Mouse (Mus musculus) hindbrain, embryonic 15.5 days (tissue): Measurements from ENCODE around the gene Frmpd1. TPM values are rescaled to one million over a fixed set of nuclear protein-coding genes. Genes with fewer than 3 reads are reported as not detected.

Source experiments
- ATAC-seq: fragments of 200-750 bp; cut with Nextera tagmentation; 2 replicates; pipeline ENCODE4 v1.8.0; 2017; ENCODE audit warnings: low read depth, moderate number of reproducible peaks, moderate TSS enrichment; ENCODE audit not compliant: low FRiP score
- H3K27ac ChIP-seq: fragments of 300-500 bp; sonication (generic); replicated peaks from 2 replicates; pipeline ENCODE4 v1.5.1; 2015; ENCODE audit warnings: mild to moderate bottlenecking, inconsistent platforms
- H3K27me3 ChIP-seq: fragments of 300-500 bp; sonication (generic); 2 replicates; pipeline ENCODE4 v1.6.1; 2015; ENCODE audit warnings: control low read depth, inconsistent platforms
- H3K36me3 ChIP-seq: fragments of 300-500 bp; sonication (generic); 2 replicates; pipeline ENCODE4 v1.6.1; 2015; ENCODE audit warnings: control low read depth, inconsistent platforms
- H3K4me1 ChIP-seq: fragments of 300-500 bp; sonication (generic); replicated peaks from 2 replicates; pipeline ENCODE4 v1.6.1; 2015; ENCODE audit warnings: control low read depth, inconsistent platforms
- H3K4me2 ChIP-seq: fragments of 300-500 bp; sonication (generic); 2 replicates; pipeline ENCODE4 v1.6.1; 2015; ENCODE audit warnings: moderate library complexity, mild to moderate bottlenecking, inconsistent platforms
- H3K4me3 ChIP-seq: fragments of 300-500 bp; sonication (generic); 2 replicates; pipeline ENCODE4 v1.5.1; 2015; ENCODE audit warnings: mild to moderate bottlenecking, inconsistent platforms
- H3K9ac ChIP-seq: fragments of 300-500 bp; sonication (generic); 2 replicates; pipeline ENCODE4 v1.6.1; 2015; ENCODE audit warnings: inconsistent platforms
- H3K9me3 ChIP-seq: fragments of 300-500 bp; sonication (generic); 2 replicates; pipeline ENCODE4 v1.6.1; 2016; ENCODE audit warnings: control low read depth, inconsistent platforms
- WGBS: fragments of 180-500 bp; shearing (Covaris S2); methylation state at CpG from one replicate; pipeline ENCODE4 v1.1.7; 2015; 5-methylcytosine and 5-hydroxymethylcytosine counted together
- polyA plus RNA-seq: library from polyadenylated mRNA; unstranded; fragments of >200 nt; fragmentation: Nextera tagmentation; extraction: Ambion mirVana; gene quantifications from 2 replicates; pipeline ENCODE4 v1.2.1, GENCODE M21; 2015

The Frmpd1 gene
- polyA plus RNA-seq, 1 experiment from 2014 or later = 2.9 TPM

DNA sequence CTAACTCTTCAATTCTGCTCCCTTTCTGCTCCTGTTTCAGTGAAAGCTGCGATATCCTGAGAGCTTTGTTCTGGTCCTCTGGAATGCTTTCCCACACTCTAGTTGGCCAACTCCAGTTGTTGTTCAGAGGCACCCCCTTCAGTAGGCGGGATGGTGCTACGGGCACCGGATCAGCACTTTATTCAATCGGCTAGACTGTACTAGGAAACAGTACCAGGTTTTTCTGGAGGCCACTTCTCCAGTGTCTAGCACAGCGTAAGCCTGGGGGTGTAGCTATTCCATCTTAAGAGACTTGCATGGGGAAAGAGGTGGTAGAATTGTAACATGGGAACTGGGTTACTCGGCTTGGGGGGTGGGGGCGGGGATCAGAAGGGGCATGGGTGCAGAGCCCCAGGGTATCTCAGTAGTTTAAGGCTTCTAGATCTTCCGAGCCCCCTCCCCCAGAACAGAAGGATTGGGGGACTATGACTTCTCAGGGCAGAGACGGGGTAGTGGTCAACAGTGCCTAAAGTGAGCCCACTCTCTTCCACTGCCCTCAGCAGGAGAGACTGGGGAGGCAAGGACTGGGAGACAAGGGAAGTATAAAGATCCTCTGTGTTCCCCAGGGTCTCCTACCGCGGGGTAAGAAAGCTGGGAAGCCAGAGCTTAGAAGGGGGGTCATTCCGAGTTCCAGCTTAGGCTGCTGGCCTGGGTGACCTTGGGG lies 706 bp upstream of the Frmpd1 start:
- ATAC-seq = peak; percentile 44; the same call in 1 of the 2 replicates
- Histone ChIP-seq H3K4me3 (peak overlapping the region; percentile 68), H3K9ac (peak overlapping the region; percentile 50), H3K27ac (no peak overlapping the region), H3K4me2 (peak overlapping the region; percentile 97), H3K9me3 (no peaks in the 10 kb centered on the region), H3K27me3 (peaks cover 10% of the 10 kb centered on the region; the same call in 1 of the 2 replicates), H3K36me3 (no peaks in the 10 kb centered on the region), H3K4me1 (peaks cover 13% of the 10 kb centered on the region)
- 25% methylated on average over 13 of the region's 13 CpGs for WGBS

- H3K4me3 ChIP-seq = peak overlapping the region; percentile 68
- ATAC-seq = no peak; the same call in none of the 2 replicates
- H3K4me1 ChIP-seq = peaks cover 13% of the 10 kb centered on the region
- no peak overlapping the region for H3K27ac ChIP-seq
- H3K4me2 ChIP-seq = peak overlapping the region; percentile 97
- H3K36me3 ChIP-seq = no peaks in the 10 kb centered on the region
- H3K9me3 ChIP-seq = no peaks in the 10 kb centered on the region
- H3K27me3 ChIP-seq = peaks cover 10% of the 10 kb centered on the region; the same call in 1 of the 2 replicates
- WGBS = 2% methylated on average over 10 of the region's 10 CpGs
- peak overlapping the region; percentile 50; the same call in 1 of the 2 replicates for H3K9ac ChIP-seq
These were observed 625 bp downstream of the Frmpd1 start for GRCm38 (mm10) chr4:45185331-45185669.

- no peak overlapping the region for H3K4me2 ChIP-seq
- WGBS = 69% methylated on average over 3 of the region's 3 CpGs
- no peak overlapping the region for H3K9ac ChIP-seq
- H3K27me3 ChIP-seq = no peaks in the 10 kb centered on the region
- H3K4me3 ChIP-seq = no peak overlapping the region
- no peaks in the 10 kb centered on the region for H3K36me3 ChIP-seq
- H3K9me3 ChIP-seq = no peaks in the 10 kb centered on the region
- H3K4me1 ChIP-seq = no peaks in the 10 kb centered on the region
- no peak for ATAC-seq
- H3K27ac ChIP-seq = no peak overlapping the region
These were observed 13.6 kb downstream of the Frmpd1 start for GRCm38 (mm10) chr4:45198296-45198695.

DNA sequence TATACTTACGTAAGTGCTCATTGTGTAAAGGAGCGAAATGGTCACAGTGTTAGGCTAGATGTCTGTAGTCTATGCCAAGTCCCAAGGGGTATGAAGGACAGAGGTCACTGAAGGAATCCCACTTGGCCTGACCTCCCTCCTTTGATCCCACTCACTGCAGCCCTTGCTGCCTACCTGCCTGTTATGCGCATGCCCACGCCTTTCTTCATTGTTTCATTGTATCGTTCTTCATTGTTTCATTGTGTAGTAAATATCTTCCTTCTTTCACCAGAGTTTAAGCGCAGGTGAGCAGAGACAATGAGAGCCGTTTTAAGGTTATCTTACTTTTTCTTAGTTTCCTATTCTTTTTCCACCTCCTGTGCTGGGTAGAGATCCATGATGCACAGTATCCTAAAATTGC lies 18.6 kb downstream of the Frmpd1 start:
- Histone ChIP-seq H3K9me3 (no peaks in the 10 kb centered on the region), H3K27ac (no peak overlapping the region), H3K9ac (no peak overlapping the region), H3K36me3 (no peaks in the 10 kb centered on the region), H3K27me3 (no peaks in the 10 kb centered on the region), H3K4me2 (no peak overlapping the region), H3K4me3 (no peak overlapping the region), H3K4me1 (no peaks in the 10 kb centered on the region; the same call in 1 of the 2 replicates)
- 87% methylated on average over 7 of the region's 7 CpGs for WGBS
- ATAC-seq = no peak

GRCm38 (mm10) chr4:45207444-45207843 lies 22.8 kb downstream of the Frmpd1 start:
- H3K4me1 ChIP-seq = peaks cover 8% of the 10 kb centered on the region; the same call in 1 of the 2 replicates
- H3K36me3 ChIP-seq = no peaks in the 10 kb centered on the region
- WGBS = 61% methylated on average over 4 of the region's 4 CpGs
- H3K27ac ChIP-seq = no peak overlapping the region
- H3K4me2 ChIP-seq = no peak overlapping the region
- no peak for ATAC-seq
- H3K9me3 ChIP-seq = no peaks in the 10 kb centered on the region
- no peak overlapping the region for H3K9ac ChIP-seq
- no peaks in the 10 kb centered on the region for H3K27me3 ChIP-seq
- H3K4me3 ChIP-seq = no peak overlapping the region

- ATAC-seq = peak; percentile 65
- Histone ChIP-seq H3K9ac (no peak overlapping the region), H3K4me1 (peaks cover 8% of the 10 kb centered on the region; the same call in 1 of the 2 replicates), H3K27me3 (no peaks in the 10 kb centered on the region), H3K27ac (no peak overlapping the region), H3K9me3 (no peaks in the 10 kb centered on the region), H3K36me3 (no peaks in the 10 kb centered on the region), H3K4me3 (no peak overlapping the region), H3K4me2 (peak overlapping the region; percentile 25)
- 31% methylated on average over 12 of the region's 12 CpGs for WGBS
These were observed 24.2 kb downstream of the Frmpd1 start for GRCm38 (mm10) chr4:45208832-45209363.

- Histone ChIP-seq H3K36me3 (no peaks in the 10 kb centered on the region), H3K9me3 (no peaks in the 10 kb centered on the region), H3K27ac (no peak overlapping the region), H3K4me2 (no peak overlapping the region), H3K4me1 (peaks cover 8% of the 10 kb centered on the region; the same call in 1 of the 2 replicates), H3K27me3 (no peaks in the 10 kb centered on the region), H3K4me3 (no peak overlapping the region), H3K9ac (no peak overlapping the region)
- no peak for ATAC-seq
- 62% methylated on average over 11 of the region's 11 CpGs for WGBS
These were observed 27.8 kb downstream of the Frmpd1 start for GRCm38 (mm10) chr4:45212342-45213063.

- H3K36me3 ChIP-seq = no peaks in the 10 kb centered on the region
- H3K27me3 ChIP-seq = no peaks in the 10 kb centered on the region
- WGBS = 88% methylated on average over 8 of the region's 8 CpGs
- H3K27ac ChIP-seq = no peak overlapping the region
- ATAC-seq = no peak
- H3K4me1 ChIP-seq = no peaks in the 10 kb centered on the region
- no peaks in the 10 kb centered on the region for H3K9me3 ChIP-seq
- H3K9ac ChIP-seq = no peak overlapping the region
- no peak overlapping the region for H3K4me3 ChIP-seq
- H3K4me2 ChIP-seq = no peak overlapping the region
These were observed 35.3 kb downstream of the Frmpd1 start for GRCm38 (mm10) chr4:45219946-45220345.

- Histone ChIP-seq H3K36me3 (no peaks in the 10 kb centered on the region), H3K9me3 (no peaks in the 10 kb centered on the region), H3K9ac (no peak overlapping the region), H3K4me2 (no peak overlapping the region), H3K27ac (no peak overlapping the region), H3K4me1 (no peaks in the 10 kb centered on the region), H3K27me3 (no peaks in the 10 kb centered on the region), H3K4me3 (no peak overlapping the region)
- 94% methylated on average over 2 of the region's 2 CpGs for WGBS
- ATAC-seq = no peak
These were observed 37.7 kb downstream of the Frmpd1 start for GRCm38 (mm10) chr4:45222395-45222794.

DNA sequence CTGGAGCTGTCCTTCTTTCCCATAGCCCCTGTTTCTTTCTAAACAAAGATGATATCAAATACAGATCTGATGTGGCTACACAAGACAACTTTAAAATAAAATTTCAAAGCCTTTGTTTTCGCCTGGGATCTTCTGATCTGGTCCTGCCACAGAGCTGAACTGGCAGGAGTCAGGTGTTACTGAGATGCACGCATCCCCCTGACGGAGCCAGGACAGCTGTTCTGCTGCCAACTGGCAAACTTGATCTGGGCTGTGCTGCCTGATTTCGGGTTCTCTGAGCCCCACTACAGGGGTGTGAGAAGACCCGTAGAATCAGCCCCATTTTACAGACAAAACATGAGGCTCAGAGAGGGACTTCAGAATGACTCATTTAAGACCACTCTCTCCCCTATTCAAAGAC lies 45.6 kb downstream of the Frmpd1 start:
- no peak overlapping the region for H3K4me2 ChIP-seq
- WGBS = 84% methylated on average over 5 of the region's 5 CpGs

GRCm38 (mm10) chr4:45238260-45238659 lies 53.6 kb downstream of the Frmpd1 start:
- H3K4me3 ChIP-seq = no peak overlapping the region
- no peak overlapping the region for H3K9ac ChIP-seq
- no peak overlapping the region for H3K27ac ChIP-seq
- no peaks in the 10 kb centered on the region for H3K27me3 ChIP-seq
- no peaks in the 10 kb centered on the region for H3K36me3 ChIP-seq
- no peak overlapping the region for H3K4me2 ChIP-seq
- H3K9me3 ChIP-seq = no peaks in the 10 kb centered on the region
- ATAC-seq = no peak
- WGBS = 81% methylated on average over 5 of the region's 5 CpGs
- 0 out of 2 replicates have a peak, but pooled peaks cover under 1% of the 10 kb centered on the region for H3K4me1 ChIP-seq

More for the DNA sequence above, 45.6 kb downstream of the Frmpd1 start:
- Histone ChIP-seq H3K27ac (no peak overlapping the region), H3K27me3 (no peaks in the 10 kb centered on the region), H3K36me3 (no peaks in the 10 kb centered on the region), H3K4me3 (no peak overlapping the region), H3K9me3 (no peaks in the 10 kb centered on the region), H3K4me1 (no peaks in the 10 kb centered on the region), H3K9ac (no peak overlapping the region)
- ATAC-seq = no peak

GRCm38 (mm10) chr4:45241330-45241729 lies 56.7 kb downstream of the Frmpd1 start:
- H3K27me3 ChIP-seq = no peaks in the 10 kb centered on the region
- no peak for ATAC-seq
- H3K4me3 ChIP-seq = no peak overlapping the region
- H3K4me1 ChIP-seq = 0 out of 2 replicates have a peak, but pooled peaks cover 3% of the 10 kb centered on the region
- WGBS = 81% methylated on average over 5 of the region's 5 CpGs
- H3K4me2 ChIP-seq = no peak overlapping the region
- no peak overlapping the region for H3K27ac ChIP-seq
- no peaks in the 10 kb centered on the region for H3K9me3 ChIP-seq
- H3K9ac ChIP-seq = no peak overlapping the region
- H3K36me3 ChIP-seq = no peaks in the 10 kb centered on the region
